Mouse (Mus musculus) embryonic facial prominence, embryonic 15.5 days (tissue): ENCODE data around the gene Mrm3. TPM values are rescaled to one million over a fixed set of nuclear protein-coding genes. Genes with fewer than 3 reads are reported as not detected.
A peak's percentile ranks its signal among the peaks of the same experiment; 100 is the strongest.

Experiments used
- ATAC-seq: fragments of 200-750 bp; cut with Nextera tagmentation; 2 replicates; pipeline ENCODE4 v1.8.0; 2017; ENCODE audit warnings: low read depth, moderate TSS enrichment; ENCODE audit not compliant: insufficient number of reproducible peaks, low FRiP score, low TSS enrichment
- H3K27ac ChIP-seq: fragments of 300-500 bp; sonication (generic); replicated peaks from 2 replicates; pipeline ENCODE4 v1.5.1; 2015; ENCODE audit warnings: mild to moderate bottlenecking, inconsistent platforms
- H3K27me3 ChIP-seq: fragments of 300-500 bp; sonication (generic); 2 replicates; pipeline ENCODE4 v1.6.1; 2015; ENCODE audit warnings: inconsistent platforms
- H3K36me3 ChIP-seq: fragments of 300-500 bp; sonication (generic); 2 replicates; pipeline ENCODE4 v1.6.1; 2015; ENCODE audit warnings: mild to moderate bottlenecking, inconsistent platforms
- H3K4me1 ChIP-seq: fragments of 300-500 bp; sonication (generic); 2 replicates; pipeline ENCODE4 v1.6.1; 2015; ENCODE audit warnings: inconsistent platforms
- H3K4me2 ChIP-seq: fragments of 300-500 bp; sonication (generic); replicated peaks from 2 replicates; pipeline ENCODE4 v1.6.1; 2015; ENCODE audit warnings: mild to moderate bottlenecking, inconsistent platforms
- H3K4me3 ChIP-seq: fragments of 300-500 bp; sonication (generic); replicated peaks from 2 replicates; pipeline ENCODE4 v1.5.1; 2015; ENCODE audit warnings: mild to moderate bottlenecking, inconsistent platforms
- H3K9ac ChIP-seq: fragments of 300-500 bp; sonication (generic); 2 replicates; pipeline ENCODE4 v1.6.1; 2015; ENCODE audit warnings: inconsistent platforms
- H3K9me3 ChIP-seq: fragments of 300-500 bp; sonication (generic); replicated peaks from 2 replicates; pipeline ENCODE4 v1.6.1; 2016; ENCODE audit warnings: inconsistent platforms
- WGBS: fragments of 180-500 bp; shearing (Covaris S2); methylation state at CpG from one replicate; pipeline ENCODE4 v1.1.7; 2015; 5-methylcytosine and 5-hydroxymethylcytosine counted together
- polyA plus RNA-seq: library from polyadenylated mRNA; unstranded; fragments of >200 nt; fragmentation: Nextera tagmentation; extraction: Ambion mirVana; gene quantifications from 2 replicates; pipeline ENCODE4 v1.2.1, GENCODE M21; 2015

Gene Mrm3
- polyA plus RNA-seq, 1 experiment from 2014 or later: 23.8 TPM

- Histone ChIP-seq H3K27me3 (no peaks in the 10 kb centered on the region), H3K4me1 (peaks cover 92% of the 10 kb centered on the region), H3K4me2 (peak overlapping the region; percentile 22), H3K27ac (peak overlapping the region; percentile 87), H3K36me3 (no peaks in the 10 kb centered on the region), H3K4me3 (no peak overlapping the region), H3K9me3 (no peaks in the 10 kb centered on the region), H3K9ac (no peak overlapping the region)
- no peak for ATAC-seq
- 46% methylated on average over 6 of the region's 6 CpGs for WGBS
These were observed 49.3 kb downstream of the Mrm3 start for GRCm38 (mm10) chr11:76292831-76293230.

DNA sequence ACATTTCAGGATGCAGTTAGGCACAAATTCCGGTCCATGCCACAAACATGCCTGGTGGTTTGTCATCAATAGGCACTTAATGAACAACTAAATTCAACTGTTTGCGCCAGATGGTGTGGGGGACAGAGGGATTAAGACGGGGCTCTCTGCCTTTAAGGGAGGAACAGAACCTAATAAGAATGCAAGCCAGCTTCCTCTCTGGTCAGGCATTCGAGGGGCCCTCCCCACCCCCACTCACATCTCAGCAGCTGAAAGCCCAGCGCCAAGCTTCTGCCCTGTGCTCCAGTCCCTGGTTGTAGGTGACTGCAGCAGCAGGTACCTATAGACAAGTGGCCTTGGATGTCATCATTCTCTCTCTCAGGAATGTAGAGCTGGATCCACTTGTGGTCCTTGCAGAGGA is 50.6 kb downstream of the Mrm3 start:
- Histone ChIP-seq H3K9ac (no peak overlapping the region), H3K9me3 (no peaks in the 10 kb centered on the region), H3K27me3 (no peaks in the 10 kb centered on the region), H3K4me1 (peaks cover 95% of the 10 kb centered on the region), H3K4me3 (no peak overlapping the region), H3K4me2 (no peak overlapping the region), H3K36me3 (no peaks in the 10 kb centered on the region), H3K27ac (peak overlapping the region; percentile 87)
- no peak for ATAC-seq
- WGBS: 43% methylated on average over 5 of the region's 5 CpGs

GRCm38 (mm10) chr11:76294836-76295235 is 51.3 kb downstream of the Mrm3 start:
- Histone ChIP-seq H3K4me2 (no peak overlapping the region), H3K4me1 (peaks cover 95% of the 10 kb centered on the region), H3K36me3 (no peaks in the 10 kb centered on the region), H3K4me3 (no peak overlapping the region), H3K9me3 (no peaks in the 10 kb centered on the region), H3K27ac (peak overlapping the region; percentile 87), H3K27me3 (no peaks in the 10 kb centered on the region), H3K9ac (no peak overlapping the region)
- WGBS: 17% methylated on average over 9 of the region's 9 CpGs
- ATAC-seq: peak; percentile 34; the same call in 1 of the 2 replicates

GRCm38 (mm10) chr11:76297252-76297651 is 53.7 kb downstream of the Mrm3 start:
- peak overlapping the region; percentile 66 for H3K27ac ChIP-seq
- no peaks in the 10 kb centered on the region for H3K36me3 ChIP-seq
- H3K9me3 ChIP-seq: no peaks in the 10 kb centered on the region
- H3K4me1 ChIP-seq: peaks cover 95% of the 10 kb centered on the region
- WGBS: 58% methylated on average over 9 of the region's 9 CpGs
- no peaks in the 10 kb centered on the region for H3K27me3 ChIP-seq
- H3K4me2 ChIP-seq: no peak overlapping the region
- H3K9ac ChIP-seq: no peak overlapping the region
- no peak for ATAC-seq
- no peak overlapping the region for H3K4me3 ChIP-seq

- Histone ChIP-seq H3K36me3 (no peaks in the 10 kb centered on the region), H3K4me2 (no peak overlapping the region), H3K27ac (peak overlapping the region; percentile 51), H3K9ac (no peak overlapping the region; the same call in 1 of the 2 replicates), H3K9me3 (no peaks in the 10 kb centered on the region), H3K4me3 (no peak overlapping the region), H3K4me1 (peaks cover 91% of the 10 kb centered on the region), H3K27me3 (no peaks in the 10 kb centered on the region)
- ATAC-seq: no peak
- 58% methylated on average over 9 of the region's 9 CpGs for WGBS
These were observed 55.0 kb downstream of the Mrm3 start for GRCm38 (mm10) chr11:76298457-76299000.

Other genes with a start within 250 kb of the Mrm3 start
- gene 1700016K19Rik, start 243.8 kb upstream of the Mrm3 start, polyA plus RNA-seq: 12.7 and 19.2 TPM in 2 replicates
- 55.6 and 56.7 TPM in 2 replicates for gene Rflnb, start 215.9 kb upstream of the Mrm3 start, polyA plus RNA-seq
- 40.3 TPM in 2 replicates for gene Vps53, start 64.1 kb upstream of the Mrm3 start, polyA plus RNA-seq
- 57.4 and 74.0 TPM in 2 replicates for gene Fam57a, start 64.0 kb upstream of the Mrm3 start, polyA plus RNA-seq
- gene Dbil5, start 26.1 kb upstream of the Mrm3 start, polyA plus RNA-seq: 1.3 and 2.3 TPM in 2 replicates
- 26.3 and 30.1 TPM in 2 replicates for gene Gemin4, start 26.1 kb upstream of the Mrm3 start, polyA plus RNA-seq
- gene Glod4, start within 50 bp of the Mrm3 start, polyA plus RNA-seq: 111 and 126 TPM in 2 replicates
- gene Nxn, start 155.4 kb downstream of the Mrm3 start, polyA plus RNA-seq: 72.1 and 74.8 TPM in 2 replicates
- gene Timm22, start 163.2 kb downstream of the Mrm3 start, polyA plus RNA-seq: 101 and 106 TPM in 2 replicates